Mouse (Mus musculus) left cerebral cortex, postnatal 4 days (tissue): ENCODE measurements around the gene Dpy19l1. TPM values are rescaled to one million over a fixed set of nuclear protein-coding genes. Genes with fewer than 3 reads are reported as not detected.

ENCODE experiments used
- DNase-seq: peaks from one replicate; pipeline ENCODE4 v3.0.0-alpha.2; 2022
- intact Hi-C: fragments of 180-260 bp; cut with DNase I; formaldehyde crosslinking; loops from one replicate; pipeline ENCODE4 v1.15.1; 2025
- total RNA-seq, 2 experiments: library from RNA; stranded (reverse); gene quantifications; 2 replicates each; pipeline ENCODE4 v1.2.3; 2021

Dpy19l1 gene
- total RNA-seq, 2 experiments from 2014 or later, result 34.2 to 38.4 TPM

DNA sequence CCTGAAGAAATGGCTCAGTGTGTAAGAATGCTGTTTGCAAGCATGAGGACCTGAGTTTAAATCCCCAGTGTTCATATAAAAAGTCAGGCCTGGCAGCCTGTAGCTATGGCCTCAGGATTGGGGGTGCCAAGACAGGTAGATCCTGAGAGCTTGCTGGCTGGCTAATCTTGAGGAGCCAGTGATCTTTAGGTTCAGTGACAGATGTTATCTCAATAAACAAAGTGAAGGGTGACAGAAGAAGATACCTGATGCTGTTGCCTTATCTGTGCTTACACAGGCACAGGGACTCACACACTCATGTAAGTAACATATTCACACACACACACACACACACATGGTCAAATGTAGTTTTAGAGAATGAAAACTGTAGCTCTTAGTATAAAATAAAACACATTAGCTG lies 115.7 kb downstream of the Dpy19l1 start:
- intact Hi-C loops, result no loop called here
- no peak for DNase-seq

DNA sequence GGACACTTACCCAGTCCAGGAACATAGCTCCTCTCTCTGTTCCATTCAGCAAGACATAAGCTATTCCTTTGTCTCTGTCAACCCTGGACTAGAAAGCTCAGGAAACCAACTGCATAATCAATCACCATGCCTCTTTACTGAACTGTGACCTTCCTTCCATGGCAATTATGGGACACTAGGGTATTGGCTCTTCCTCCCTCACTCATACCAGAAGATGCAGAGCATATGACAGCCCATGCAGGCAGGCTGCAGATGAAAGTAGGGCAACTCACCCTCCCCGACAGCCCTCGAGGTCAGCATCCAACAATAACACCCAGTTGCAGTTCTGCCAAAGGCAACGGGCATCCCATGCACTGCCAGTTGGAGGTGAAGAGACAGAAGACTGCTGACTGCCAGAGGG lies 123.6 kb downstream of the Dpy19l1 start:
- intact Hi-C loops, result no loop called here
- peak; percentile 12 for DNase-seq

GRCm38 (mm10) chr9:24378848-24379247 lies 124.1 kb downstream of the Dpy19l1 start:
- no peak for DNase-seq
- intact Hi-C loops, result no loop called here

Other genes with a start within 250 kb of the Dpy19l1 start
- not detected for gene Cypt4, start 122.1 kb upstream of the Dpy19l1 start, total RNA-seq
- gene Dpy19l2, start 193.2 kb upstream of the Dpy19l1 start, total RNA-seq, result under 1 TPM; 0.54 to 0.98 TPM